Mouse (Mus musculus): Measurements from ENCODE around the gene Tnrc6c.

GRCm38 (mm10) chr11:117768725-117769682, 114.9 kb downstream of the Tnrc6c start:
- no peak for TF ChIP-seq CTCF (IDR thresholded peaks at IDR 0.05; ENCODE audit: extremely low read depth, insufficient read depth, insufficient read length, insufficient replicate concordance)
- no peak for TF ChIP-seq POLR2A (IDR thresholded peaks at IDR 0.05; ENCODE audit: low read depth, low read length)
